Mouse (Mus musculus): ENCODE results near the gene Slc35e3. TPM values are rescaled to one million over a fixed set of nuclear protein-coding genes. Genes with fewer than 3 reads are reported as not detected.

Slc35e3 gene
- total RNA-seq, 2 experiments from 2014 or later = 5.3 TPM

DNA sequence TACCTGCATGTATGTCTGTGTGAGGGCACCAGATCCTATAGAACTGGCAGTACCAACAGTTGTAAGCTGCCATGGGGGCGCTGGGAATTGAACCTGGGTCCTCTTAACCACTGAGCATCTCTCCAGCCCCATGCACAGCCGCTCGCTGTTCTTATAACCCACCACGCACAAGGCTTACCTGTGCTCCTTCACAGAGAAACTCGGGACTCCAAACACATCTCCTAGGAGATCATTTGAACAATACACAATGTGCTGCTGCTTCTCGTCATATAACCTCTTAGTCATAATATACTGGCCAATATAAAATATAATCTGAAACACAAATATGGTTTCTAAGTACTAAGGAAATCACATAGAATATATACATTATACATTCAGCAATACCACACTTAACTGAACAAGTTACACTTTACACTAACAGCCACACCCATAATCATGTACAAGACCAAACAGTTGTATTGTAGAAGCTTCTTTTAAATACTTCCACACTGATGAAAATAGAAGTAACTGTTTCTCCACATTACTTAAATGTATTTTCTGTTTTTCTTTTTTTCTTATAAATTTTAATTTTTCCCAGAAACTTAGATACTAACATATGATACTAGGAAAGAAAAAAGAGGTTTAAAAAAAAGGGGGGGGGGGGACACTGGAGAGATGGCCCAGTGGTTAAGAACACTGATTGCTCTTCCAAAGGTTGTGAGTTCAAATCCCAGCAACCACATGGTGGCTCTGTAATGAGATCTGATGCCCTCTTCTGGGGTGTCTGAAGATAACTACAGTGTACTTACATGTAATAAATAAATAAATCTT, 43.9 kb downstream of the Slc35e3 start:
- ATAC-seq (ENCODE audit: poor library complexity, severe bottlenecking) = no peak

DNA sequence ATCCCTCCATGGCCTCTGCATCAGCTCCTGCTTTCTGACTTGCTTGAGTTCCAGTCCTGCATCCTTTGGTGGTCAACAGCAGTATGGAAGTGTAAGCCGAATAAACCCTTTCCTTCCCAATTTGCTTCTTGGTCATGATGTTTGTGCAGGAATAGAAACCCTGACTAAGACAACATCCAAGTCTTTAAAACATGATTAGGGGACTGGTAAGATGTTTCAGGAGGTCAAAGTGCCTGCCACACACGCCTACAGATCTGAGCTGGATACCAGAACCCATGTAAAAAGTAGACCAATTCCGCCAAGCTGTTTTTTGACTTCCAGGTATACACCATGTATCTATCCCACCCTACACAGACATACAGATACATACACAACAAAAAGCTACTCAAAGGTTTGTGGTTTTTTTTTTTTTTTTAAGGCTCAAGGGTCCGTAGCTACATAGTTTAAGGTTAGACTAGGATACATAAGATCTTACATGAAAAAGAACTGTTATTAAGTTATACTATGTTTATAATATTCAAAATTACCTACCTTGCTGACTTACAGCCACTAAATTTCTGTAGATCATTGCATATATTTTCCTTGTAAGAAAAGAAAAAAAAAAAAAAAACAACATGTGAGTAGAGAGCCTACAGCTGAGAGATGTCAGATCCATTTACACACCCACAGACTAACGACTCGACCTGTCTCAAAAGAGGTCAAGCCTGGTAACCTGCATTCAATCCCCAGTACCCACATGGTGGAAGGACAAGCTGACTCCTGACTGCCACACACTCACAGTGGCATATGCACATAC, 44.9 kb downstream of the Slc35e3 start:
- ATAC-seq (ENCODE audit: poor library complexity, severe bottlenecking) = no peak

DNA sequence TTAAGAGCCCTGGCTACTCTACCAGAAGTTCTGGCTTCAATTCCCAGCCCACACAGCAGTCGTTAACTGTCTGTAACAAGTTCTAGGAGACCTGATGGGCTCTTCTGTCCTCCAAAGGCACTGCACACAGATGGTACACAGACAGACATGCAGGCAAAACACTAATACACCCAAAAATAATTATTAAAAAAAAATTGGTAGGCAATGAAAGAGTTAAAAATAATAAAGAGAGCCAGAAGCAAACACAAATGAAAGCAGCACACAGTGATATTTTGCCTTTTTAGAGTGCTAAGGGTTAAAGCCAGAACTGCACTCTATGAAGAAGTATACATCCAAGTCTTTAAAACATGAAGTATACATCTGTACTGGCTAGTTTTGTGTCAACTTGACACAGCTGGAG, 45.7 kb downstream of the Slc35e3 start:
- ATAC-seq (ENCODE audit: poor library complexity, severe bottlenecking) = no peak

DNA sequence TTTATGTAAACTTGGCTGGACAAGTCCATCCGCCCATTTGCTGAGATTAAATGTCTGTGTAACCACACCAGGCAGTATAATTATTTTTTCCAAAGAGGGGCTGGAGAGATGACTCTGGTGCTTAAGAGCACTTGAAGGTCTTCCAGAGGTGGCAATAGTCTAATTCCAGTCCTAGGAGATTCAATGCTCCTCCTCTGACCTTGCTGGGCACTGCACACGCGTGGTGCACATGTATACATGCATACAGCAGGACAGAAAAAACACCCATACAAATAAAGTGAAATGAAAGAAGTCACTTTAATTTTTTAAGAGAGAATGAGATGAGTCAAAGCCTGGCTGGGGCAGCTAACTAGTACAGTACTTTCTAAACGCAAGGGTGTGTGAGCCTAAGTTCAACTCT, 46.3 kb downstream of the Slc35e3 start:
- no peak for ATAC-seq (ENCODE audit: poor library complexity, severe bottlenecking)

DNA sequence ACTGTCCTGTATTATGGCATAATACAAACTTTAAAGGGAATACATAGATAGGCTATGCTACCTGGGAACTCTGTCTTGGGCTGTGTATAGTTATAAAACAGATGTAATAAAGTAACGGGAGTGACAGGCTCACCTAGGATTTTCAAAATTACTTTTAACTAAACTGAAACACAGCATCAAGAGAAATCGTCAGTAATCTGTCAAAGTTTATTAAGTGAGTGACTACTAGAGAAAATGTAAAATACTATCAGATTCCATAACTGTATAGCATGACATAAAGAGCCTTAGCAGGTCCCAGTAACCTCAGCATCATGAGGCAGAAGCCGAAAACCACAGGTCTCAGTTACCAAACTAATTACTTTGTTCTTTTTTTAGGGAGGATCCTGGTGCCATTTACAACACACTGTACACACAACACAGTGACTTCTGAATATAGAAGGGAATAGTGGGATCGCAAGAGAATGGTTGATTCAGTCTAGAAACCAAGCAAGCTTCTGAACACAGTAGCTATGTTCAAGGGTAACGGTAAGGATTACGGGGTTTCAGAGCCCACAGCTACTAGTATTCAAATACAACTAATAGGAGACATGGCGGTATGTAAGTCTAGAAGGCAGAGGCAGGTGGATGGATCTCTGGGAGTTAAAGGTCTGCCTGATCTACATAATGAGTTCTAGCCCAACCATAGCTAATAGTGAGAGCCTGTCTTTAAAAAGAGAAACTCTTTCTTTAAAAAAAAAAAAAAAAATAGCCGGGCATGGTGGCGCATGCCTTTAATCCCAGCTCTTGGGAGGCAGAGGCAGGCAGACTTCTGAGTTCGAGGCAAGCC, 47.6 kb downstream of the Slc35e3 start:
- no peak for ATAC-seq (ENCODE audit: poor library complexity, severe bottlenecking)

DNA sequence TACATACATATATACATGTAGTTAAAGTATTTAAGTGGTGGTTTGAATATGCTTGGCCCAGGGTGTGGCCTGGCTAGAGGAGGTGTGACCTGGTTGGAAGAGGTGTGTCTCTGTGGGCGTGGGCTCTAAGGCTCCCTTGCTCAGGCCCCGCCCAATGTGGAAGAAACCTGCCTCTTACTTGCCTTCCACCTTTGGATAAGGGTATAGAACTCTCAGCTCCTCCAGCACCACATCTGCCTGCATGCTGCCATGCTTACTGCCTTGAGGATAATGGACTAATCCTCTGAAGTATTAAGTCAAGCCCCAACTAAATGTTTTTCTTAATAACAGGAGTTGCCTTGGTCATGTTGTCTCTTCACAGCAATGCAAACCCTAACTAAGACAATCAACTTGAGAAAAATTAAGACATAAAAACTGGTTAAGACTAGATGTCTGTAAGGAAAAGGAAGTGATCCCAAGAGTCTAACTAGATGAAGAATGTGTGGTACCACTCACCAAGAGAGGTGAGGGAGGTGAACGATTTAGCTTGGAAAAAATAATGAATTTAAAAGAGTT, 48.5 kb downstream of the Slc35e3 start:
- 0 out of 2 replicates have a peak, but pooled peaks have one; percentile 35 for ATAC-seq (ENCODE audit: poor library complexity, severe bottlenecking)

DNA sequence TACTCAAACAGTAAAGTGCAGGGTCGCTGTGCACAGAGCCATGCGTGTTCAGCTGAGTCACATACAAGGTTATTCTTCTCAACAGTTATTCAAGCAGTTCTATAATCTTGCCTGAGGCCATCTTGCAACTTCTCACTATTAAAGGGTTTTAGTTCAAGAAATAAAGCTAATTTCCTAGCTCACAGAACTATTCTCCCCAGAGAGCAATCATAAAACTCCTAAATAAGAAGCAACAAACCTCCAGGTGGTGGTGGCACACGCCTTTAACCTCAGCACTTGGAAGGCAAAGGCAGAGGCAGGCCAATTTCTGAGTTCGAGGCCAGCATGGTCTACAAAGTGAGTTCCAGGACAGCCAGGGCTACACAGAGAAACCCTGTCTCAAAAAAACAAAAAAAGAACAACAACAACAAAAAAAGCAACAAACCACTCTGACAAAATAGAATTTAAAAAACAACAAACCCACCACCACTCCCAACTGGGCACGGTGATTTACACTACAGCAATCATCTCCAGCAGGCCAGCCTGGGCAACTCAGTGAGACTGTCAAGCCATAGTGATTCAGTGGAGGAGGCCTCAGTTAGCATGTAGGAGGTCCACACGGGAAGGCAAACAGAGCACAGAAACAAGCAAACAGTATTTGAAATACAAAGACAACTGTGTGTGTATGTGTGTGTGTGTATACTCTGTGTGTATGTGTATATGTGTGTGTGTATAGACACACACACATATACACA, 49.2 kb downstream of the Slc35e3 start:
- no peak for ATAC-seq (ENCODE audit: poor library complexity, severe bottlenecking)

DNA sequence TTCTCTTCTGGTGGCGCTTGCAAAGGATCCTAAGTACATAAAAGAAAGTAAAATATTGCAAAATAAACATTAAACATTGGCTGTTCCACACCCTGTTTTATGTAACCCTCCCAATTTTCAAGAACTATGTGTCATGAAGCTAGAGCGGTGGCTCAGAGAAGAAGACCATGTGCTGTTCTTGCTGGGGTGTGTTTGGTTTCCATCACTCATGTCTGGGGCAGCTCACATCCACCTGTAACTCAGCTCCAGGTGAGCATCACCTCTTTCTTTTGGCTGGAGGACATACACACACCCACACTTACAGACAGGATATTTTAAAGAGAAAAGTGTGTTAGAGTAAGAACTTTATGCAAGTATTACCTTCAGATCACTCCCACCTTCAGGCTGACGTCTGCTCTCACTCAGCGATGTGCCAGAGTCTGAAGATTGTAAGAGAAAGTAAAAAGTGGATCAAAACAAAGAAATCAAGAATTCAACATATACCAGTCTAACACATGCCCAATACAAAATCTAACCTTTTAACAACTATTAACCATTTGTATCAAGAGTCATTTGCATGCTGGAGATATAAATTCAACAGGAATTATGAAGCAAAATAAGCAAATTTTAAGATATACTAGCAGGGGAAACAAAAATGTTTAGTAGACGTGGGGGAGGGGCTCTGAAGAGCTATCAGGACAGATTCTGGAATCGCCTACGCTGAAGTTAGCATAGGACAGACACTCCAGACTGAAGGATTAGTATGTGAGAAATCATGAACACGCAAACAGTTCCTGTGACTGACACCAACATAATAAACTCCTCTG, 49.9 kb downstream of the Slc35e3 start:
- no peak for ATAC-seq (ENCODE audit: poor library complexity, severe bottlenecking)

DNA sequence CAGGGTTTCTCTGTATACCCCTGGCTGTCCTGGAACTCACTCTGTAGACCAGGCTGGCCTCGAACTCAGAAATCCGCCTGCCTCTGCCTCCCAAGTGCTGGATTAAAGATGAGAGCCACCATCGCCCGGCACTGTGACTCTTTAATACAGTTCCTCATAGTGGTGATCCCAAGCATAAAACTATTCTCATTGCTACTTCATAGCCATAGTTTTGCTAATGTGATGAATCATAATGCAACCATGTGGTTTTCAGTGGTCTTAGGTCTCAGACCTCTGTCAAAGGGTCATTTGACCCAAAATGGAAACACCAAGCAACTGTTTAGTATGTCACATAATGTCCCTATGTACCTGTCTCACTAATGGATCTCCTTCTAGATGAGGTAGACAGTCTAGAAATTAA, 50.6 kb downstream of the Slc35e3 start:
- no peak for ATAC-seq (ENCODE audit: poor library complexity, severe bottlenecking)

DNA sequence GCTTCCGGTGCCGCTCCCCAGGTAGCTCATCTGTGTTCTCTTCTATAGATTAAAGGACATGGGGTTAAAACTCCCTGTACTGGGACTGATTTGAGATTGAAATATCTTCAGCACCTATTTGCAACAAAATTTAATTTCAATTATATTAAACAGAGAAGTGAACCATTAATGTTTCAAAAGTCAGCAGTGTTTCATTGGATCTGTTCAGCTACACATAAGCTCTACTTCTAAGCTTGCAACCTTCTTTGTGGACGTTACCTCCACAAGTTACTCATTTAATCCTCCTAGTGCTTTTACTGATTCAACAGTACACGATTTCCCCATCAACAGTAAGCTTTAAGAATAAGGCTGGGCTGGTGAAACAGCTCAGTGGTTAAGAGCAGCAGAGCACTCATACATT, 51.1 kb downstream of the Slc35e3 start:
- ATAC-seq (ENCODE audit: poor library complexity, severe bottlenecking) = no peak

DNA sequence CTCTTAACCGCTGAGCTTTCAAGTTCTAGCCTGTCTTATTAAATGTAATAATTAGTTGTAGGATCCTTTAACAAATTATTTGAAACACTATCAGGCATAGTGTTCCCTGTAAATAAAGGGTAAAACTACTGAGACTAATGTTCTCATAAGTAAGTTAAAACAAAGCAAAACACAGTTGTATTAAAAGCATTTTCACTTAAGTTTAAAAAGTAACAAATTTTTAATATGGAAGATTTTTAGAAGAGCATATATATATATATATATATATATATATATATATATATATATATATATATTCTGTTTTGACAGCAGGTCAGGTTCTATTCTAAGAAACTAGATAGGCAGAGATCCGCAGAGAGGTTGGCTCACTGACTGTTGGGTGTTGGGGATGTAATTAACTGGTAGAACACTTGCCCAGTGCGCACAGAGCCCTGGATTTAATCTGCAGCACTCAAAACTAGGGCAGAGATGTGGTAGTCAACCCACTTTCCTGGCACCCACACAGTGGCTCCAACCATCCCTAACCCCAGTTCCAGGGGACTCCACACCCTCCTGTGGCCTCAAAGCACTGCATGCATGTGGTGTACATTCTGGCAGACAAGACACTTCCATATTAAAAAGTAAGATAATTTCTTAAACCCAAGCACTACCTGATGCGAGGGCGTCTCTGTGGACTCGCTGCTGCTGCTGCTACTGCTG, 51.8 kb downstream of the Slc35e3 start:
- ATAC-seq (ENCODE audit: poor library complexity, severe bottlenecking) = no peak

DNA sequence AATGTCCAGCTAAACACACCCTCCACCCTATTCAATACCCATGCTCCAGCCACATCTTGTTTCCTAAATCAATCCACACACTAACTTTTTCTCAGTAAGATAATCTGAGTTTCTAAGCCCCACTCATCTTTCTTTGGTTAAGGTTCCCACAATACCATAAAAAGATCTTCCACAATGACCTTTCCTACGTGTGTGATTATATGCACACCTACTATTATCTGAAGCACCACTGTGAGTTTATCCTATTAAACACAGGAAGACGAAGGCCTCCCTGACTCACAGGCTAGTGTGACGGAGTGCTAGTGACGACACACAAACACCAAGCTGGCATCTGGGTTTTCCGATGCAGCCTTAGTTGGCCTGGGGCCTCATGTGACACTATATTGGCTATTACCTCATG, 53.2 kb downstream of the Slc35e3 start:
- no peak for ATAC-seq (ENCODE audit: poor library complexity, severe bottlenecking)

DNA sequence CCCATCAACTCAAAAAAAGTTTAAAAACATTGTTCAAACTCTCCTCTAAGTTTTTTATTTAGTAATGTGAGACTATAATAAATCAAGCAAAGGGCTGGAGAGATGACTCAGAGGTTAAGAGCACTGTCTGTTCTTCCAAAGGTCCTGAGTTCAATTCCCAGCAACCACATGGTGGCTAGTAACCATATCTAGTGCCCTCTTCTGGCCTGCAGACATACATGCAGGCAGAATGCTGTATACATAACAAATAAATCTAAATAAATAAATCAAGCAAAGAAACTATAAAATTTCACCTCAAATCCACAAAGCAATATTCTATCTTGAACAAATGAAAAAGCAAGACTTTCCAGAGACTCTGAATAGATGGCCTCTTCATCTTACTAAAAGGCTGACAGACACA, 54.0 kb downstream of the Slc35e3 start:
- ATAC-seq (ENCODE audit: poor library complexity, severe bottlenecking) = no peak

DNA sequence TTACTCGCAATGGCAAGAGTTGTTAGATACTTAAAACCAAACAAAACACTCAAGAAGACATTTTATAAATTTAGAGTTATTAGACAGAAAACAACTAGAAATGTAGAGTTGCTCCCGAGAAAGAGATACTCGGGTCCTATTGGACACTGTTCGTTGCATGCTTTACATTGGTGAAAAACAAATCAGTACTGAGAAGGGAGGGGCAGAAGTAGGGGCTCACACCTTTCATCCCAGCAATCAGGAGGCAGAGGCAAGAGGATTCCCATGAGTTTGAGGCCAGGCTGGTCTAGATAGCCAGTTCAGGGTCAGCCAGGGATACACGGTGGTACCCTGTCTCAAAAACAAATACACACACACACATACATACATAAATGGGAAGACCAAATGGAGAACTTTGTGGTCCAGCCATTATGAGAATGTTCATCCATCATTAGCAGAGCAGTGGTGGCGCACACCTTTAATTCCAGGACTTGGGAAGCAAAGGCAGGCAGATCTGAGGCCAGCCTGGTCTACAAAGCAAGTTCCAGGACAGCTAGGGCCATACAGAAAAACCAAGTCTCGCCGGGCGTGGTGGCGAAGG, 54.7 kb downstream of the Slc35e3 start:
- ATAC-seq (ENCODE audit: poor library complexity, severe bottlenecking) = no peak

DNA sequence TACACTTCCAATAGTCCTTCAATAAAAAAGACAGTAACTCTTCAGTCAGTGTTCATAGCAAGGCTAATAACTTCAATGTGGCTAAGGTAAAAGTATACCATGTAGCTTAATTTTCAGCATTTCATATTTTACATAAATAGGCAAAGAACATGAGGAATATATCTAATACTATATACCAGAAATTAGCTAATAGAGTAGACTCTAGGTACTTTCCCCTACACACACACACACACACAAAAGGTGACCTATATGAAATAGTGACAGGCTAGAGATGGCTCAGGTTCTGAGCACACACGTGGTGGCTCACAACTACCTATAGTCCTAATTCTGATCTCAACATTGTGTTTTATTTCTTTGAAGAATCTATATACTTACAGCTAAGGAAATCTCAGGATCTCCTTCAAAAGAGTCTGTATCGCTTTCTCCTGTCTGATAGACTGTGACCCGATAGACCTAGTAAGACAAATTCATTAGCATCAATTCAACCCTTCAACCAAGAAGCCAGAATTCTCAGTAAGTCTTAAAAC, 55.3 kb downstream of the Slc35e3 start:
- ATAC-seq (ENCODE audit: poor library complexity, severe bottlenecking) = no peak

DNA sequence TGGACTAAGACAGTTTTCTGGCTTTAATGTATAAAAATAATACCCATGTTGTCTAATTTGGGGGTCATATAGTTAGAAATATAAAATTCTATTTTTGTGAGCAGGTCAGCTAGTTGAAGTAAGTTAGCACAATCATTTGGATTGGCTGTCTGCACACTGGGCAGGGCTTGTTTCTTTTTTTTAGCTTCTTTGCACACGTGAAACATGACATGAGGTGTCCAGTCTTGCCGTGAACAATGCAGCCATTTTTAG, 56.1 kb downstream of the Slc35e3 start:
- no peak for ATAC-seq (ENCODE audit: poor library complexity, severe bottlenecking)

DNA sequence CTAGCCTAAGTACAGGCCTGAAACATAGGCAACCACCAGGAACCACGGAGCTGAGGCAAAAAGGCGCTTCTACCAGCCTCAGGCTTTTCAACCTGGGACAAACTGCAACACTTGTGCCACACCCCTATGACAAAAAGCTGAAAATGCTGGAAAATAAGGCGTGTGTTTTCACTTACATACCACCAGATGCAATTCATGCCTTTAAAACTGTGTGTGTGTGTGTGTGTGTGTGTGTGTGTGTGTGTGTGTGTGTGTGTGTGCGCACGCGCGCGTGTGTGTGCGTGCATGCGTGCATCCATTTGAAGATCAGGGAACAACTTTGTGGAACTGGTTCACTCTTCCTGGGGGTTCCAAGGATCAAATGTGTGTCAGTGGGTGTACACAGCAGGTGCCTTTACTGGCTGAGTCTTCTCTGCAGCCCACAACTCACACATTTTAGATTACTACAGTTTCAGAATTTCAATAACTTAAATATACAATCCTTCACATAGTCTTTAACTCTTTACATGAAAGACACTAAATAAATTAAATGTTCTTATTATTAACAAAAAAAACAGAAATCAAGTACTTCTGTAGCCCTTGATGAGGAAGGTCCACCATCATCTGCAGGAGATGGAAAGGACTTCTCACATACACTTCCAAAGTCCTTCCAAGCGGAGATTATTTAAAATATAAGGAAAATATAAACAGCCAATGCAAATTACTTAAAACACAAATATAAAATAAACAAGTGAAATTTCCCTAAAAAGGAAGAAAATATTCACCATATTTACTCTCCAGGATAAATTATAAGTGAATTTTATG, 56.7 kb downstream of the Slc35e3 start:
- ATAC-seq (ENCODE audit: poor library complexity, severe bottlenecking) = no peak

All from megakaryocyte, adult 5-6 weeks (primary cell).